Mouse (Mus musculus) lung, embryonic 15.5 days (tissue): ENCODE measurements around the gene Olfr91. TPM values are rescaled to one million over a fixed set of nuclear protein-coding genes. Genes with fewer than 3 reads are reported as not detected.

Experiments
- ATAC-seq: fragments of 200-750 bp; cut with Nextera tagmentation; 2 replicates; pipeline ENCODE4 v1.8.0; 2017; ENCODE audit warnings: moderate number of reproducible peaks, borderline replicate concordance; ENCODE audit not compliant: low FRiP score, low TSS enrichment; ENCODE audit errors: extremely low read depth
- H3K27ac ChIP-seq: fragments of 300-500 bp; sonication (generic); 2 replicates; pipeline ENCODE4 v1.5.1; 2015; ENCODE audit warnings: moderate library complexity, mild to moderate bottlenecking, inconsistent platforms
- H3K27me3 ChIP-seq: fragments of 300-500 bp; sonication (generic); 2 replicates; pipeline ENCODE4 v1.6.1; 2015; ENCODE audit warnings: inconsistent platforms
- H3K36me3 ChIP-seq: fragments of 300-500 bp; sonication (generic); 2 replicates; pipeline ENCODE4 v1.6.1; 2015; ENCODE audit warnings: inconsistent platforms
- H3K4me1 ChIP-seq: fragments of 300-500 bp; sonication (generic); 2 replicates; pipeline ENCODE4 v1.6.1; 2015; ENCODE audit warnings: inconsistent platforms
- H3K4me2 ChIP-seq: fragments of 300-500 bp; sonication (generic); 2 replicates; pipeline ENCODE4 v1.6.1; 2015; ENCODE audit warnings: inconsistent platforms, mild to moderate bottlenecking, moderate library complexity
- H3K4me3 ChIP-seq: fragments of 300-500 bp; sonication (generic); 2 replicates; pipeline ENCODE4 v1.5.1; 2015; ENCODE audit warnings: mild to moderate bottlenecking, inconsistent platforms
- H3K9ac ChIP-seq: fragments of 300-500 bp; sonication (generic); 2 replicates; pipeline ENCODE4 v1.6.1; 2015; ENCODE audit warnings: inconsistent platforms
- H3K9me3 ChIP-seq: fragments of 300-500 bp; sonication (generic); 2 replicates; pipeline ENCODE4 v1.6.1; 2016; ENCODE audit warnings: inconsistent platforms
- WGBS: fragments of 180-500 bp; shearing (Covaris S2); methylation state at CpG from one replicate; pipeline ENCODE4 v1.1.7; 2015; 5-methylcytosine and 5-hydroxymethylcytosine counted together
- polyA plus RNA-seq: library from polyadenylated mRNA; unstranded; fragments of >200 nt; fragmentation: Nextera tagmentation; extraction: Ambion mirVana; gene quantifications from 2 replicates; pipeline ENCODE4 v1.2.1, GENCODE M21; 2015

Gene Olfr91
- polyA plus RNA-seq, 1 experiment from 2014 or later = not detected

GRCm38 (mm10) chr17:37075766-37076165, 22.3 kb downstream of the Olfr91 start:
- Histone ChIP-seq H3K27me3 (no peaks in the 10 kb centered on the region), H3K36me3 (peaks cover 46% of the 10 kb centered on the region), H3K4me1 (no peaks in the 10 kb centered on the region), H3K9me3 (no peaks in the 10 kb centered on the region), H3K4me2 (no peak overlapping the region), H3K27ac (no peak overlapping the region), H3K9ac (no peak overlapping the region), H3K4me3 (no peak overlapping the region)
- ATAC-seq = no peak
- WGBS = 88% methylated on average over 2 of the region's 2 CpGs

GRCm38 (mm10) chr17:37075181-37075580, 22.9 kb downstream of the Olfr91 start:
- H3K9me3 ChIP-seq = no peaks in the 10 kb centered on the region
- H3K27ac ChIP-seq = no peak overlapping the region
- ATAC-seq = no peak
- H3K36me3 ChIP-seq = peaks cover 52% of the 10 kb centered on the region
- H3K9ac ChIP-seq = no peak overlapping the region
- H3K4me1 ChIP-seq = no peaks in the 10 kb centered on the region
- no peak overlapping the region for H3K4me2 ChIP-seq
- no peaks in the 10 kb centered on the region for H3K27me3 ChIP-seq
- no peak overlapping the region for H3K4me3 ChIP-seq
- WGBS = 85% methylated on average over 6 of the region's 6 CpGs

- Histone ChIP-seq H3K4me1 (no peaks in the 10 kb centered on the region), H3K4me2 (no peak overlapping the region), H3K27me3 (no peaks in the 10 kb centered on the region), H3K36me3 (peaks cover 72% of the 10 kb centered on the region), H3K4me3 (no peak overlapping the region), H3K27ac (no peak overlapping the region), H3K9ac (no peak overlapping the region), H3K9me3 (no peaks in the 10 kb centered on the region)
- ATAC-seq = no peak
- WGBS = 65% methylated on average over 11 of the region's 11 CpGs
Observed at GRCm38 (mm10) chr17:37072730-37073276, 25.3 kb downstream of the Olfr91 start.

GRCm38 (mm10) chr17:37072080-37072729, 25.9 kb downstream of the Olfr91 start:
- Histone ChIP-seq H3K4me3 (no peak overlapping the region), H3K27me3 (no peaks in the 10 kb centered on the region), H3K9ac (no peak overlapping the region), H3K4me1 (no peaks in the 10 kb centered on the region), H3K27ac (no peak overlapping the region), H3K9me3 (no peaks in the 10 kb centered on the region), H3K36me3 (peaks cover 78% of the 10 kb centered on the region), H3K4me2 (no peak overlapping the region)
- no peak for ATAC-seq
- WGBS = 88% methylated on average over 12 of the region's 12 CpGs

GRCm38 (mm10) chr17:37070121-37070520, 28.0 kb downstream of the Olfr91 start:
- Histone ChIP-seq H3K4me1 (no peaks in the 10 kb centered on the region), H3K9ac (no peak overlapping the region), H3K4me2 (no peak overlapping the region), H3K27ac (no peak overlapping the region), H3K4me3 (no peak overlapping the region), H3K27me3 (no peaks in the 10 kb centered on the region), H3K36me3 (peaks cover 81% of the 10 kb centered on the region), H3K9me3 (no peaks in the 10 kb centered on the region)
- 90% methylated on average over 8 of the region's 8 CpGs for WGBS
- no peak for ATAC-seq

- no peaks in the 10 kb centered on the region for H3K9me3 ChIP-seq
- no peak overlapping the region for H3K27ac ChIP-seq
- 85% methylated on average over 1 of the region's 1 CpGs for WGBS
- H3K36me3 ChIP-seq = peaks cover 88% of the 10 kb centered on the region
- H3K27me3 ChIP-seq = no peaks in the 10 kb centered on the region
- H3K9ac ChIP-seq = no peak overlapping the region
- H3K4me2 ChIP-seq = no peak overlapping the region
- ATAC-seq = no peak
- H3K4me3 ChIP-seq = no peak overlapping the region
- no peaks in the 10 kb centered on the region for H3K4me1 ChIP-seq
Observed at GRCm38 (mm10) chr17:37067861-37068260, 30.2 kb downstream of the Olfr91 start.

GRCm38 (mm10) chr17:37065993-37066392, 32.1 kb downstream of the Olfr91 start:
- no peak overlapping the region for H3K27ac ChIP-seq
- no peaks in the 10 kb centered on the region for H3K27me3 ChIP-seq
- no peak overlapping the region for H3K9ac ChIP-seq
- no peak for ATAC-seq
- 95% methylated on average over 2 of the region's 2 CpGs for WGBS
- peaks cover 88% of the 10 kb centered on the region for H3K36me3 ChIP-seq
- H3K4me1 ChIP-seq = no peaks in the 10 kb centered on the region
- H3K4me3 ChIP-seq = no peak overlapping the region
- no peaks in the 10 kb centered on the region for H3K9me3 ChIP-seq
- H3K4me2 ChIP-seq = no peak overlapping the region

GRCm38 (mm10) chr17:37063686-37064495, 34.2 kb downstream of the Olfr91 start:
- Histone ChIP-seq H3K27ac (no peak overlapping the region), H3K4me3 (no peak overlapping the region), H3K27me3 (no peaks in the 10 kb centered on the region), H3K4me2 (no peak overlapping the region), H3K9ac (no peak overlapping the region), H3K9me3 (no peaks in the 10 kb centered on the region), H3K36me3 (peaks cover 78% of the 10 kb centered on the region), H3K4me1 (no peaks in the 10 kb centered on the region)
- ATAC-seq = no peak
- 69% methylated on average over 11 of the region's 11 CpGs for WGBS

- no peak overlapping the region for H3K4me2 ChIP-seq
- no peaks in the 10 kb centered on the region for H3K27me3 ChIP-seq
- H3K4me1 ChIP-seq = no peaks in the 10 kb centered on the region
- no peak overlapping the region for H3K9ac ChIP-seq
- 78% methylated on average over 10 of the region's 10 CpGs for WGBS
- no peaks in the 10 kb centered on the region for H3K9me3 ChIP-seq
- no peak overlapping the region for H3K4me3 ChIP-seq
- peaks cover 77% of the 10 kb centered on the region for H3K36me3 ChIP-seq
- no peak for ATAC-seq
- no peak overlapping the region for H3K27ac ChIP-seq
Observed at GRCm38 (mm10) chr17:37063063-37063462, 35.0 kb downstream of the Olfr91 start.

- Histone ChIP-seq H3K4me2 (no peak overlapping the region), H3K4me3 (no peak overlapping the region), H3K27ac (no peak overlapping the region), H3K4me1 (no peaks in the 10 kb centered on the region), H3K27me3 (no peaks in the 10 kb centered on the region), H3K9ac (no peak overlapping the region), H3K36me3 (peaks cover 71% of the 10 kb centered on the region), H3K9me3 (no peaks in the 10 kb centered on the region)
- ATAC-seq = no peak
- 82% methylated on average over 10 of the region's 10 CpGs for WGBS
Observed at GRCm38 (mm10) chr17:37062101-37062641, 35.9 kb downstream of the Olfr91 start.

GRCm38 (mm10) chr17:37061435-37061834, 36.6 kb downstream of the Olfr91 start:
- Histone ChIP-seq H3K9me3 (no peaks in the 10 kb centered on the region), H3K9ac (no peak overlapping the region), H3K4me2 (no peak overlapping the region), H3K27me3 (no peaks in the 10 kb centered on the region), H3K36me3 (peaks cover 70% of the 10 kb centered on the region), H3K4me3 (no peak overlapping the region), H3K27ac (no peak overlapping the region), H3K4me1 (no peaks in the 10 kb centered on the region)
- WGBS = 81% methylated on average over 3 of the region's 3 CpGs
- ATAC-seq = no peak

GRCm38 (mm10) chr17:37056957-37057356, 41.1 kb downstream of the Olfr91 start:
- H3K27ac ChIP-seq = no peak overlapping the region
- H3K4me1 ChIP-seq = no peaks in the 10 kb centered on the region
- H3K27me3 ChIP-seq = no peaks in the 10 kb centered on the region
- H3K9ac ChIP-seq = no peak overlapping the region
- peaks cover 53% of the 10 kb centered on the region for H3K36me3 ChIP-seq
- H3K4me3 ChIP-seq = no peak overlapping the region
- no peak overlapping the region for H3K4me2 ChIP-seq
- 81% methylated on average over 6 of the region's 6 CpGs for WGBS
- ATAC-seq = no peak
- no peaks in the 10 kb centered on the region for H3K9me3 ChIP-seq
